Mouse (Mus musculus) splenic B cell, adult 2 months (primary cell): ENCODE measurements around the gene Vmn1r77.
"Not testable (repeated sequence)": the region's sequence is repeated elsewhere in the genome, so short reads cannot be mapped to it uniquely, and the experiment has no call there.

Experiments used
- DNase-seq: peaks from one replicate; pipeline ENCODE4 v3.0.0-alpha.2; 2011; ENCODE audit warnings: low read depth, low spot score
- H3K27me3 ChIP-seq: 2 replicates; pipeline ENCODE4 v1.6.1; 2012; ENCODE audit warnings: mild to moderate bottlenecking, low read length, moderate library complexity, mixed read lengths; ENCODE audit not compliant: control insufficient read depth, poor library complexity, insufficient read depth, severe bottlenecking
- H3K36me3 ChIP-seq: 2 replicates; pipeline ENCODE4 v1.6.1; 2012; ENCODE audit warnings: mild to moderate bottlenecking, low read length, moderate library complexity, mixed read lengths; ENCODE audit not compliant: control insufficient read depth, poor library complexity, insufficient read depth, severe bottlenecking

Gene Vmn1r77

GRCm38 (mm10) chr7:12036452-12036851 lies at the start of gene Vmn1r77:
TSS of gene Vmn1r77 (plus strand) at chr7:12036752.
- not testable (repeated sequence) for H3K27me3 ChIP-seq, H3K36me3 ChIP-seq, DNase-seq

GRCm38 (mm10) chr7:12011491-12011890 lies 25.1 kb upstream of the Vmn1r77 start:
- peak; percentile 9 for DNase-seq
- not testable (repeated sequence) for H3K27me3 ChIP-seq, H3K36me3 ChIP-seq

GRCm38 (mm10) chr7:12012392-12012791 lies 24.2 kb upstream of the Vmn1r77 start:
- H3K27me3 ChIP-seq, DNase-seq, H3K36me3 ChIP-seq: not testable (repeated sequence)

- peak; percentile 11 for DNase-seq
- no peaks in the 10 kb centered on the region for H3K36me3 ChIP-seq
- H3K27me3 ChIP-seq: no peaks in the 10 kb centered on the region
Measured at GRCm38 (mm10) chr7:12013106-12013505, 23.4 kb upstream of the Vmn1r77 start.

GRCm38 (mm10) chr7:12017829-12018228 lies 18.7 kb upstream of the Vmn1r77 start:
- not testable (repeated sequence) for H3K36me3 ChIP-seq, DNase-seq, H3K27me3 ChIP-seq

GRCm38 (mm10) chr7:12040664-12041063 lies 4.1 kb downstream of the Vmn1r77 start:
- no peak for DNase-seq
- no peaks in the 10 kb centered on the region for H3K36me3 ChIP-seq
- no peaks in the 10 kb centered on the region for H3K27me3 ChIP-seq
